Mouse (Mus musculus): ENCODE measurements around the gene Prdx1.

GRCm38 (mm10) chr4:116719396-116719795, 34.1 kb downstream of the Prdx1 start:
- TF ChIP-seq POLR2A (IDR thresholded peaks at IDR 0.05; ENCODE audit: low read depth, low read length) = no peak
- no peak for TF ChIP-seq CTCF (IDR thresholded peaks at IDR 0.05; ENCODE audit: extremely low read depth, insufficient read length, insufficient replicate concordance, low read depth, low read length)

Data from small intestine, adult 2 months (tissue).